Mouse (Mus musculus): Measurements from ENCODE around the gene Rrad.

DNA sequence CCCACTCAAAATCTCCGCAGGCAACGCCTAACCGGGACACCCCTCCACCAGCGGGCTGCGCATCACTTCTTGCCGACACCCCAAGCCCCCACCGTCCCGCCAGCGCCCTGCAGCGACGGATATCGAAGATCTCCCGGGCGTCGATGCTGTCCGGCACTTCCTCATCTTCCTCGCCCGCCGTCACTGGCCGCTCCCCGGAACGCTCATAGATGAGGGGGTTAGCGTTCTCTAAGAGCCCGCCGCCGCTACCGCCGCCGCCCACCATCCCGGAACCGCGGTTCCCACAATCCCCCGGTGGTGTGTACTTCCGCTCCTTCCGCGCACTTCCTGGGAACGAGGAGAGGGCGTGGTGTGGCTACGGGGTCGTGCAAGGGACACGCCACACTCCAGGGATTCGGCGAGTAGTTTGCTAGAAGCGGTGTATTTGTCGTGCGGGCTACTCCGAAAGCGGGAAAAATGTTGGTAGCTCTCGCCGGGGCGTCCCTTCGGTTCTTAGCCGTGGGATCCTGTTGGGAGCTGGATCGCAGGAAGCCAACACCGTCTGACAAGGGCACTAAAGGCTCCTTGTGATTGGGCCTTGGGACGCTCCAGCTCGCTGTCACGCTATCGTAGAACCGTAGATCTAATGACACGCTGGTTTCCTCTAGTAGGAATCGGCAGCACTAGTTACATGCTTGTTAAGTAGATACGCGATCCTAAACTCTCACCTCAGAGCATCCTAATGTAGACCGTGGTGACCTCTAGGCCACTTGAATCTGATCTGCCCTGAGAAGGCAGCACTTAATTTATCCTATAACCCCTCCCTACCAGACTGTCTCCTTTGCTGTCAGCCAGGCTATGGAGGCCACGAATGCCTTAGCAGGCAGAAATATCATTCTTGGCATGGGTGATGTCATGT, 10.5 kb upstream of the Rrad start, which contains the start of gene Ciao2b:
- TF ChIP-seq CTCF (IDR thresholded peaks at IDR 0.05) (0 out of 2 replicates have a peak, but pooled peaks have one; percentile 11), EP300 (IDR thresholded peaks at IDR 0.05; ENCODE audit: insufficient read depth, low read depth, low read length) (peak; percentile 91)
